Mouse (Mus musculus): ENCODE results near the gene Rpl7a.
"Not testable (repeated sequence)": the region's sequence is repeated elsewhere in the genome, so short reads cannot be mapped to it uniquely, and the experiment has no call there.

Gene Rpl7a

GRCm38 (mm10) chr2:26910124-26910993, at the start of gene Rpl7a, which contains the start of gene Med22:
Rpl7a (plus strand) TSS chr2:26910764.
Med22 (minus strand) TSS chr2:26910677.
- DNase-seq, result peak; percentile 99

- no peak for DNase-seq
Observed at GRCm38 (mm10) chr2:26862856-26863255, 47.7 kb upstream of the Rpl7a start.

- DNase-seq, result no peak
Observed at GRCm38 (mm10) chr2:26864879-26865278, 45.7 kb upstream of the Rpl7a start, which contains the start of gene Abo. Abo (minus strand) TSS chr2:26864979.

GRCm38 (mm10) chr2:26870666-26871065, 39.9 kb upstream of the Rpl7a start:
- no peak for DNase-seq

GRCm38 (mm10) chr2:26878571-26878970, 32.0 kb upstream of the Rpl7a start:
- DNase-seq, result no peak

GRCm38 (mm10) chr2:26885541-26885940, 25.0 kb upstream of the Rpl7a start:
- DNase-seq, result not testable (repeated sequence)

- not testable (repeated sequence) for DNase-seq
Observed at GRCm38 (mm10) chr2:26886170-26886569, 24.4 kb upstream of the Rpl7a start.

- no peak for DNase-seq
Observed at GRCm38 (mm10) chr2:26895898-26896297, 14.7 kb upstream of the Rpl7a start.

- DNase-seq, result no peak
Observed at GRCm38 (mm10) chr2:26900731-26901130, 9.8 kb upstream of the Rpl7a start.

GRCm38 (mm10) chr2:26901834-26902400, 8.6 kb upstream of the Rpl7a start:
- peak; percentile 3 for DNase-seq

GRCm38 (mm10) chr2:26902467-26903220, 7.9 kb upstream of the Rpl7a start, which contains the start of gene Surf6:
Surf6 (minus strand) TSS chr2:26902879.
- DNase-seq, result peak; percentile 98

- DNase-seq, result no peak
Observed at GRCm38 (mm10) chr2:26903311-26903710, 7.3 kb upstream of the Rpl7a start.

GRCm38 (mm10) chr2:26905936-26906335, 4.6 kb upstream of the Rpl7a start:
- DNase-seq, result no peak

- no peak for DNase-seq
Observed at GRCm38 (mm10) chr2:26906431-26906830, 4.1 kb upstream of the Rpl7a start.

GRCm38 (mm10) chr2:26907109-26907508, 3.5 kb upstream of the Rpl7a start:
- DNase-seq, result peak; percentile 64

- DNase-seq, result no peak
Observed at GRCm38 (mm10) chr2:26908710-26909386, 1.7 kb upstream of the Rpl7a start.

- no peak for DNase-seq
Observed at GRCm38 (mm10) chr2:26909387-26909784, 1.2 kb upstream of the Rpl7a start.

GRCm38 (mm10) chr2:26910994-26911765, 616 bp downstream of the Rpl7a start:
- peak; percentile 87 for DNase-seq

GRCm38 (mm10) chr2:26912253-26912770, 1.7 kb downstream of the Rpl7a start:
- DNase-seq, result no peak

GRCm38 (mm10) chr2:26913416-26914147, 3.0 kb downstream of the Rpl7a start:
- no peak for DNase-seq

Data from retina, postnatal 1 day (tissue).